Mouse (Mus musculus): ENCODE measurements around the gene Sorcs1. TPM values are rescaled to one million over a fixed set of nuclear protein-coding genes. Genes with fewer than 3 reads are reported as not detected.

Gene Sorcs1
- polyA plus RNA-seq, 1 experiment from 2014 or later, result 0.20 TPM

DNA sequence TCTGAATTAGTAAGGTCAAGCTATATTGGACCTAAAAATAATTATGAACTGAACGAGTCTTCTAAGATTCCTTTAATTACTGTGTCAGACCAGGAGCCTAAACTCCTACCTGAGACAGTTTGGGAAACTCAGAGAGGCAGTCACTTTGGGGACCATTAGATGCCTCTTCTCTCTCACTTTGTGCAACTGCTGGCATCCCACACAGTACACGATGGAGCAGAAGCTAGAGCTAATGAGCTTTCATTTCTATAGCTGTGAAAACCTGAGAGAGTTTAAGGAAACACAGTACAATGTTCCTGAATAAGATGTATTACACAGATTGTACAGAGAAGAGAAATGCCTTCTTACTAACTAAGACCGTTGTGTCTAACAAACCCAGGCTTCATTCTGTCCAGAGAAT, 150.6 kb downstream of the Sorcs1 start:
- Histone ChIP-seq H3K27ac (ENCODE audit: low read depth) (no peak overlapping the region), H3K9me3 (ENCODE audit: low read length) (no peaks in the 10 kb centered on the region), H3K27me3 (ENCODE audit: insufficient read depth, low read length) (no peaks in the 10 kb centered on the region), H3K4me3 (ENCODE audit: low read depth, low read length) (no peak overlapping the region), H3K9ac (replicated peaks) (no peak overlapping the region), H3K4me2 (ENCODE audit: low read depth, low read length) (no peak overlapping the region), H3K4me1 (ENCODE audit: insufficient read depth) (no peaks in the 10 kb centered on the region), H3K36me3 (replicated peaks; ENCODE audit: insufficient read depth, low read length) (no peaks in the 10 kb centered on the region)
- WGBS (ENCODE audit: insufficient replicate concordance), result 77% methylated on average over 3 of the region's 3 CpGs
- no peak for DNase-seq
- no peak for TF ChIP-seq CTCF (IDR thresholded peaks at IDR 0.05; ENCODE audit: low read depth)
- no peak for TF ChIP-seq EP300 (IDR thresholded peaks at IDR 0.05; ENCODE audit: low read depth)
- no peak for ATAC-seq

DNA sequence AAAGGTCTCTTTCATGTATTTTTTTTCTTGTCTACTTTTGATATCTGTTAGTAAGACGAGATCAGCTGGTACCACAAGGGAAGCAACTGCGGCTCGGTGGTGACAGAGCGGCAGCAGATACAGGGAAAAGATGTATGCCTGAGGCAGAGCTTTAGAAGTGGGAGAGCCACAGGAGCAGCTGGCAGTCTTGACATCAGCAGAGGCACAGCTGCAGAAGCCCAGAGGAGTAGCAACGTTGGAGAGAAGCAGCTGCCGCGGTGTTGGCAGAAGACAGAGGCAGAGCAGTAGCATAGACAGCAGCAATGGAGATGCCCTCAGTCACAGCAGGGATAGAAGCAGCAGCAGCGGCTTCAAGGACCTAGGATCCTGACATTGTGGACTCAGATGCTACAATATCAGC, 152.4 kb downstream of the Sorcs1 start:
- Histone ChIP-seq H3K36me3 (replicated peaks; ENCODE audit: insufficient read depth, low read length) (no peaks in the 10 kb centered on the region), H3K4me3 (ENCODE audit: low read depth, low read length) (no peak overlapping the region), H3K9ac (replicated peaks) (no peak overlapping the region), H3K27ac (ENCODE audit: low read depth) (no peak overlapping the region), H3K9me3 (ENCODE audit: low read length) (no peaks in the 10 kb centered on the region), H3K4me2 (ENCODE audit: low read depth, low read length) (no peak overlapping the region), H3K27me3 (ENCODE audit: insufficient read depth, low read length) (no peaks in the 10 kb centered on the region), H3K4me1 (ENCODE audit: insufficient read depth) (no peaks in the 10 kb centered on the region)
- WGBS (ENCODE audit: insufficient replicate concordance), result 83% methylated on average over 8 of the region's 8 CpGs
- DNase-seq (no peak), ATAC-seq (no peak)
- TF ChIP-seq CTCF (IDR thresholded peaks at IDR 0.05; ENCODE audit: low read depth) (no peak), EP300 (IDR thresholded peaks at IDR 0.05; ENCODE audit: low read depth) (no peak)

DNA sequence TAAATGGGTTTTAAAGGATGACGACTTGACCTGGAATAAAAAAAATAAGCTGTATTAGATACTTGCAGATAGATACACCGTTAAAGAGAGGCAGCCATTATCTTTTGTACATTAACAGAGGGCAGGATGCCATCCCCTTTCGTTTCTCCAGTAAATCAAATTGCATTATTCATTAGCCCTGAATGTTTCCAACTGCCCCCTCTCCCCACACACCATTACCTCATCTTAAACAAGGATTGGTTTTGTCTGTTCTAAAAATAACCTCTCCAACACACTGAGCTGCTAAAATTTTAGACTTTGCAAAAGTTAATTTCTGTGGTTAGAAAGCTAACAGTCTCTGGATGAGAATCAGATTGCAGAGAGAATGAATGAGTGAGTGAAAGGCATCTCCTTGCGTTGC, 156.5 kb downstream of the Sorcs1 start:
- H3K4me3 ChIP-seq (ENCODE audit: low read depth, low read length), result no peak overlapping the region
- no peaks in the 10 kb centered on the region for H3K36me3 ChIP-seq (replicated peaks; ENCODE audit: insufficient read depth, low read length)
- TF ChIP-seq EP300 (IDR thresholded peaks at IDR 0.05; ENCODE audit: low read depth) (no peak), CTCF (IDR thresholded peaks at IDR 0.05; ENCODE audit: low read depth) (no peak)
- WGBS (ENCODE audit: insufficient replicate concordance), result 64% methylated on average over 4 of the region's 4 CpGs
- no peak overlapping the region for H3K4me2 ChIP-seq (ENCODE audit: low read depth, low read length)
- ATAC-seq (no peak), DNase-seq (no peak)
- no peak overlapping the region for H3K27ac ChIP-seq (ENCODE audit: low read depth)
- H3K9me3 ChIP-seq (ENCODE audit: low read length), result no peaks in the 10 kb centered on the region
- no peaks in the 10 kb centered on the region for H3K27me3 ChIP-seq (ENCODE audit: insufficient read depth, low read length)
- no peaks in the 10 kb centered on the region for H3K4me1 ChIP-seq (ENCODE audit: insufficient read depth)
- H3K9ac ChIP-seq (replicated peaks), result no peak overlapping the region

DNA sequence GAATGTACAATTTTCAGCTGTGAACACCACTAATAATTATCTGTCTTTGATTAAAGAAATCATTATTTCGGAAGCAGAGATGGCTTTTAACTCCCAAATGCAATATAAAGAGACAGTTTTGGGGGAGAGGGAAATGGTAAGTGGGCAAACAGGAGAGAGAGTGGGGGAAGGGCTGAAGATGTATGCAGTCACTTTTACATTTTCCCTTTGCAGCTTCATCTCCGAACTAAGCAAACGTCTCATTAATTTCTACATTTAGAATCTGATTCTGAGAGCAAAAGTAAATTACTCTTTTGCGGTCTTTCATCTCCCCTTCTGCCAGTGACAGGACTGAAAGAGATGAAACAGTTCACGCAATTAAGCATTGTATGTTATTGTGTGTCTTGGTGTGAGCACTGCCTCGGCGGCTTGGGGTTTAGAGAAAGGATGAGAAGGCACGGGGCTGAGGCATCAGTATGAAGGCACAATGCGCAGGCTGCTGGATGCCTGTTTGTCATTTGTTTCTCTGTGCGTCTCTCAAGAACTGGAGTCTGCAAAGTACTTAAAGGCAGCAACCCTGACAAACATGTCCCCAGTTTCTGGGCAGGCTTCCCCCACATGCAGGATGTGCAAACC, 163.3 kb downstream of the Sorcs1 start:
- Histone ChIP-seq H3K27ac (ENCODE audit: low read depth) (no peak overlapping the region), H3K4me3 (ENCODE audit: low read depth, low read length) (no peak overlapping the region), H3K36me3 (replicated peaks; ENCODE audit: insufficient read depth, low read length) (no peaks in the 10 kb centered on the region), H3K9me3 (ENCODE audit: low read length) (no peaks in the 10 kb centered on the region), H3K4me2 (ENCODE audit: low read depth, low read length) (no peak overlapping the region), H3K9ac (replicated peaks) (no peak overlapping the region), H3K4me1 (ENCODE audit: insufficient read depth) (no peaks in the 10 kb centered on the region), H3K27me3 (ENCODE audit: insufficient read depth, low read length) (no peaks in the 10 kb centered on the region)
- DNase-seq, result no peak
- 73% methylated on average over 10 of the region's 10 CpGs for WGBS (ENCODE audit: insufficient replicate concordance)
- TF ChIP-seq CTCF (IDR thresholded peaks at IDR 0.05; ENCODE audit: low read depth) (no peak), EP300 (IDR thresholded peaks at IDR 0.05; ENCODE audit: low read depth) (no peak)
- no peak for ATAC-seq

DNA sequence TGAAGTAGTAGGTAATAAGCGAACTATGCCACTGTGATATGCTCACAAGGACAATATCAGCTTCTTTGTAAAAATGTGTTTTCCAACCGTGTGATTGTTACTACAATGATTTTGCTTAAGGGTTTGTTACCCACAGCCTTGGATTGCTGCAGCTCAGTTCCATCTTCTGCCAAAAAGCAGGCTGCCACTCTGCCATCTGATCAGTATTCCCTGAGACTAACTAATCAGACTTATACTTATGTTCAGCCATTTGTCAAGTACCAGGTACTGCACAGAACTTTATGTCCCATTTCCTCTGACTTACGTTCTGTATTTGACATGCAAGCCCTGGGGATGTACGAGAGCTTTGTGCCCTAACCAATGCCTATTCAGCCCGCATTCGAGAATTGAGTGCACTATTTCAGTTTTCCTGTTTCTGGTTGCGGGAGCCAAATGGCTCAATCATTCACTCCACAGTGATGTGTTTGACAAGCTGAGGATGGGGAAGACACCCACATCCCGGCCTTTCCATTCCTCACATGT, 164.1 kb downstream of the Sorcs1 start:
- no peaks in the 10 kb centered on the region for H3K36me3 ChIP-seq (replicated peaks; ENCODE audit: insufficient read depth, low read length)
- no peaks in the 10 kb centered on the region for H3K27me3 ChIP-seq (ENCODE audit: insufficient read depth, low read length)
- WGBS (ENCODE audit: insufficient replicate concordance), result 72% methylated on average over 8 of the region's 8 CpGs
- H3K4me2 ChIP-seq (ENCODE audit: low read depth, low read length), result no peak overlapping the region
- H3K9me3 ChIP-seq (ENCODE audit: low read length), result no peaks in the 10 kb centered on the region
- no peak overlapping the region for H3K4me3 ChIP-seq (ENCODE audit: low read depth, low read length)
- no peak overlapping the region for H3K27ac ChIP-seq (ENCODE audit: low read depth)
- no peak overlapping the region for H3K9ac ChIP-seq (replicated peaks)
- TF ChIP-seq CTCF (IDR thresholded peaks at IDR 0.05; ENCODE audit: low read depth) (no peak), EP300 (IDR thresholded peaks at IDR 0.05; ENCODE audit: low read depth) (no peak)
- DNase-seq (no peak), ATAC-seq (no peak)
- no peaks in the 10 kb centered on the region for H3K4me1 ChIP-seq (ENCODE audit: insufficient read depth)

DNA sequence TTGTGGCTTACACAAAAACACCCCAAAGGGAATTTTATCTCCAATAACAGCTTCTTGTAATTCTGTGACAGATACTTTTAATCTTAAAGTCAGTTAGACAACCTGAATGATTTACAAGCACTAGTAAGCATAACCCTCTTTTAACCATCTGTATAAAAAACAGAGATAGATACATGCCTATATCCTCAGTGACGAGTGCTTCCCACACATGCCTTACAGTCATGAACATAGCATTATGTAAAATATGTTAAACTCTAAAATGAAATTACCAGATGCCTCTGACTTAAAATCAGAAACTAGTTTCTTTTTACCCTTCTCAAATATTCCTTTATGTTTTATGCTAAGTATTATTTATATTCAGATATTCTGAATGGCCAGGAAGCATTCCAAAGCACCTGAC, 175.6 kb downstream of the Sorcs1 start:
- H3K9me3 ChIP-seq (ENCODE audit: low read length), result no peaks in the 10 kb centered on the region
- TF ChIP-seq EP300 (IDR thresholded peaks at IDR 0.05; ENCODE audit: low read depth) (no peak), CTCF (IDR thresholded peaks at IDR 0.05; ENCODE audit: low read depth) (no peak)
- H3K4me1 ChIP-seq (ENCODE audit: insufficient read depth), result no peaks in the 10 kb centered on the region
- H3K27me3 ChIP-seq (ENCODE audit: insufficient read depth, low read length), result no peaks in the 10 kb centered on the region
- H3K4me2 ChIP-seq (ENCODE audit: low read depth, low read length), result no peak overlapping the region
- H3K27ac ChIP-seq (ENCODE audit: low read depth), result no peak overlapping the region
- WGBS (ENCODE audit: insufficient replicate concordance), result 69% methylated on average over 1 of the region's 1 CpGs
- H3K4me3 ChIP-seq (ENCODE audit: low read depth, low read length), result no peak overlapping the region
- ATAC-seq (no peak), DNase-seq (no peak)
- no peak overlapping the region for H3K9ac ChIP-seq (replicated peaks)
- H3K36me3 ChIP-seq (replicated peaks; ENCODE audit: insufficient read depth, low read length), result no peaks in the 10 kb centered on the region

Measured in liver, postnatal 0 days (tissue).